Mouse (Mus musculus): ENCODE measurements around the gene Snx25. TPM values are rescaled to one million over a fixed set of nuclear protein-coding genes. Genes with fewer than 3 reads are reported as not detected.

Gene Snx25
- 7.0 and 10.6 TPM in 2 replicates for polyA plus RNA-seq (2014; fragmentation: Nextera tagmentation; extraction: Ambion mirVana)

DNA sequence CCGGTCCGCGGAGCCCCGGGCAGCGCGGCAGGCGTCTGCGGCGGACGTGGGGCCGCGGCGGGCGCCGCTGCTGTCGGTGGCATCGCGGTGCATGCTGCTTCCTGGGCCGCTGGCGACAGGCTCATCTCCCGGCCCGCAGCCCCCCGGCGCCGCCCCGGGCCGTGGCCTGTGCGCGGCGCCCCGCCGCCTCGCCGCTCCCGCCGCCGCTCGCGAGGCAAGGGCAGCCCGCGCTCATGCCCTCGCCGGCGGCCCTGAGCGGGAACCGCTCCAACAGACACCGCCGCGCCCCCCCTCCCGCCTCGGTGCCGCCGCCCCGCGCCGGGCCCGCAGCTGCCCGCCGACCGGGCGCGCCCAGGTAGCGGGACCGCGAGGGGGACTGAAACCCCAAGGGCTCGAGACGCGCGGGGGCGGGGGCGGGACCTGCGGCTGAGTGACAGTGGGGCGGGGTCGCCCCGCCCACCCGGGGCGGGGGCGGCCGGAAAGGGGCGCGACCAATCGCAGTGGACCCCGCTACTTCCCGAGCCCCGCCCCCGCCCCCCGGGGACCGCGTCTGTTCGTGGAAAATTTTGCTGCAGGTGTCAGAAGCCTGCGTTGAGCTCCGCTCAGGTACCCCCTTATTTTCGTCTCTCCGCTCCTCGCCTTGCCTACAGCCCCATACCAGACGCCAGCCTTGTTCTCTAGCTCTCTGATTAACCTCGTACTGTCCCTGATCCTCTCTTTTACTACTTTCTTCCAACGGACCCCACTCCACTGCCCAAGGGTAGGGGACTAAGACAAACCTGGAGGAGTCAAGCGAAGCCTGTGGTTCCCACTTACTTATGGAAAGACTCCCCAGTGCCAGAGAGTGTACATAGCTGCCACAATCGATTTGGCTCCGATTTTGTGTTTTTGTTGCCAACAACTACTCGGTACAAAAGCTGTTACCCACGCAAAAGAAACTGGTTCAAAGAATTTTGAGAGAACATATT is at the start of gene Snx25:
Snx25 (minus strand) TSS at position 96 of the 968 bp plus-strand sequence.
- Histone ChIP-seq H3K9me3 (ENCODE audit: control insufficient read depth, low read length) (no peaks in the 10 kb centered on the region), H3K27me3 (replicated peaks; ENCODE audit: control insufficient read depth, insufficient read depth, low read length) (no peaks in the 10 kb centered on the region), H3K27ac (ENCODE audit: low read depth, low read length) (peak within 1 kb of the TSS; percentile 28; the same call in 1 of the 2 replicates), H3K4me3 (ENCODE audit: low read depth, low read length) (peak within 1 kb of the TSS; percentile 91), H3K4me1 (replicated peaks; ENCODE audit: control insufficient read depth, insufficient read depth, low read length) (peaks cover 13% of the 10 kb centered on the region; the same call in 1 of the 2 replicates), H3K36me3 (ENCODE audit: control insufficient read depth, insufficient read depth, low read length) (no peaks in the 10 kb centered on the region), H3K4me2 (peak within 1 kb of the TSS; percentile 92), H3K9ac (ENCODE audit: low read depth, low read length) (peak within 1 kb of the TSS; percentile 84)
- WGBS = 4% methylated on average over 67 of the region's 103 CpGs
- DNase-seq (ENCODE audit: low spot score) (peak; percentile 91), ATAC-seq (replicated peaks; ENCODE audit: low FRiP score) (peak; percentile 90)

DNA sequence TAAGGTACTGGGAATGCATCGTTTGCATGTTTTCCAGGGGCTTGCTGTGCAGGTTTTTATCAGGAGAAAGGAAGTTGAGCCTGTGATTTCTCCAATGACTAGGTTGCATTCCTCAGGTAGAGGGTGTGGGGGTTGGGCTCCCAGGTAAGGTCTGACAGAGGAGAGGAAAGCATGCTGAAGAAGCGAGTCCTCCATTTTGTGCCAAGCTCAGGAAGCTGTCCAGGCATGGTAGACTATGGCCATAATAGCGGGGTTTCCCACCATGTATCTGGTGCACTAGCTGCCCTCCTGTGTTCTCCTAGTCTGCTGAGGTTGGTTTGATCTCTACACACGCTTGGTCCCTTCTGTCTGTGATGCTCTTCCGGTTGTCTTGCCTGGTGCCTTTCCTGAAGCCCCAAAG is 45.7 kb upstream of the Snx25 start:
- H3K9me3 ChIP-seq (ENCODE audit: control insufficient read depth, low read length) = no peaks in the 10 kb centered on the region
- H3K4me3 ChIP-seq (ENCODE audit: low read depth, low read length) = no peak overlapping the region
- 83% methylated on average over 5 of the region's 5 CpGs for WGBS
- no peak overlapping the region for H3K9ac ChIP-seq (ENCODE audit: low read depth, low read length)
- no peak for ATAC-seq (replicated peaks; ENCODE audit: low FRiP score)
- H3K27ac ChIP-seq (ENCODE audit: low read depth, low read length) = no peak overlapping the region
- no peak for DNase-seq (ENCODE audit: low spot score)
- H3K27me3 ChIP-seq (replicated peaks; ENCODE audit: control insufficient read depth, insufficient read depth, low read length) = no peaks in the 10 kb centered on the region
- H3K36me3 ChIP-seq (ENCODE audit: control insufficient read depth, insufficient read depth, low read length) = peaks cover 10% of the 10 kb centered on the region; the same call in 1 of the 2 replicates
- no peaks in the 10 kb centered on the region for H3K4me1 ChIP-seq (replicated peaks; ENCODE audit: control insufficient read depth, insufficient read depth, low read length)
- H3K4me2 ChIP-seq = no peak overlapping the region

DNA sequence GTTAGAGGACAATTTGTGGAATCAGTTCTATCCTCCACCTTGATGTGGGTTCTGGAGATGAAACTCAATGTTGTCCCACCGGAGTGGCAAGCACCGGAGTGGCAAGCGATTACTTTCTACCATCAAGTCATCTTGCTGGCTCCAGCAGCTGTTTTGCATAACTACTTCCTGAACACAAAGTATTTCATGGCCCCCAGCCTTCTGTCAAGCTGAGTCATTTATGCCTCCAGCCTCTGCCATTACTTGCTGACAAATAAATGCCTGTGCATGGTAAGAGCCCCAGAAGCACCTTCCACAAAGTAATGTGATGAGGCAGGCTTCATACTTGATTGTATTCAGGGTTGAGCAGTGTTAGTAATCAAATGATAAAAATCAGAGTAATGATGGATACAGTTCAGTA is 44.9 kb upstream of the Snx25 start:
- Histone ChIP-seq H3K36me3 (ENCODE audit: control insufficient read depth, insufficient read depth, low read length) (peaks cover 10% of the 10 kb centered on the region; the same call in 1 of the 2 replicates), H3K4me3 (ENCODE audit: low read depth, low read length) (no peak overlapping the region), H3K4me2 (no peak overlapping the region), H3K4me1 (replicated peaks; ENCODE audit: control insufficient read depth, insufficient read depth, low read length) (no peaks in the 10 kb centered on the region), H3K27ac (ENCODE audit: low read depth, low read length) (no peak overlapping the region), H3K9ac (ENCODE audit: low read depth, low read length) (no peak overlapping the region), H3K9me3 (ENCODE audit: control insufficient read depth, low read length) (no peaks in the 10 kb centered on the region), H3K27me3 (replicated peaks; ENCODE audit: control insufficient read depth, insufficient read depth, low read length) (no peaks in the 10 kb centered on the region)
- WGBS = 88% methylated on average over 3 of the region's 3 CpGs
- no peak for DNase-seq (ENCODE audit: low spot score)
- ATAC-seq (replicated peaks; ENCODE audit: low FRiP score) = no peak

DNA sequence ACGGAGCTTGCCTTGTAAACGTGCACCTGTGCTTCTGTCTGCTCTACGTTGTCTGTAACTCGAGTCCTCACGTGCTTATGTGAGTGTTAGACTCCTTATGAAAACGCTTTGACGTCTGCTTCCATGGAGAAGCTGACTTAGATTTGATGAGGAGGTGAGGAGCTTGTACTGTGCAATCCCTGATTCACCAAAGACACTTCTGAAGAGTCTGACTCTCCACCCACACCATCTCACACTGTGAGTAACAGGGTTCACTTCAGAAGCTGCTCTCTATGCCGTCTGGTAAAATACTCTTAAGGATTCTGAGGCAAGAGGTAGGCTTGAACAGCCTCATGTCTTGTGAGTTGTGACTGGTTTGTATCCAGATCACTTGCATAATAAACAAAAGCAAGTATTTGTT is 41.1 kb upstream of the Snx25 start:
- Histone ChIP-seq H3K9me3 (ENCODE audit: control insufficient read depth, low read length) (no peaks in the 10 kb centered on the region), H3K4me3 (ENCODE audit: low read depth, low read length) (no peak overlapping the region), H3K36me3 (ENCODE audit: control insufficient read depth, insufficient read depth, low read length) (peaks cover 10% of the 10 kb centered on the region; the same call in 1 of the 2 replicates), H3K4me1 (replicated peaks; ENCODE audit: control insufficient read depth, insufficient read depth, low read length) (no peaks in the 10 kb centered on the region), H3K27ac (ENCODE audit: low read depth, low read length) (no peak overlapping the region), H3K4me2 (no peak overlapping the region), H3K9ac (ENCODE audit: low read depth, low read length) (no peak overlapping the region), H3K27me3 (replicated peaks; ENCODE audit: control insufficient read depth, insufficient read depth, low read length) (no peaks in the 10 kb centered on the region)
- DNase-seq (ENCODE audit: low spot score) (no peak), ATAC-seq (replicated peaks; ENCODE audit: low FRiP score) (no peak)
- WGBS = 86% methylated on average over 8 of the region's 8 CpGs

DNA sequence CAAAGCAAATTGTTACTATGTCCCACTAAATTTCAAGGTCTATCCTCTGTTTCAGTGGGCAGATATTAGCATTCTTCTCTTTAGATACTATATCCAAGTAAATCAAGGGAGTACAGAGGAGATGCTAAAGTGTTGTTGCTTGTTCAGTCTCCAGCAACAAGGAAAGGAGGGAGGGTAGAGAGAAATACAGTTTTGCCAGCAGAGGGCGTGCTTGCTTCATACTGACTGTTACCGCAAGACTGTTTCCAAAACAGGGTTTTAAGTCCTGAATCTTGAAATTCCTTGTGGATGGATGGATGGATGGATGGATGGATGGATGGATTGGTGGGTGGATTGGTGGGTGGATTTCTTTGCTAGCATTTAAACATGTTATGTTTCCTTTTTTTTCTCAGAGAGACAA is 33.4 kb upstream of the Snx25 start:
- Histone ChIP-seq H3K9ac (ENCODE audit: low read depth, low read length) (no peak overlapping the region), H3K4me3 (ENCODE audit: low read depth, low read length) (no peak overlapping the region), H3K27ac (ENCODE audit: low read depth, low read length) (no peak overlapping the region), H3K4me2 (no peak overlapping the region), H3K4me1 (replicated peaks; ENCODE audit: control insufficient read depth, insufficient read depth, low read length) (no peaks in the 10 kb centered on the region), H3K36me3 (ENCODE audit: control insufficient read depth, insufficient read depth, low read length) (0 out of 2 replicates have a peak, but pooled peaks cover 2% of the 10 kb centered on the region), H3K27me3 (replicated peaks; ENCODE audit: control insufficient read depth, insufficient read depth, low read length) (no peaks in the 10 kb centered on the region), H3K9me3 (ENCODE audit: control insufficient read depth, low read length) (no peaks in the 10 kb centered on the region)
- DNase-seq (ENCODE audit: low spot score) (no peak), ATAC-seq (replicated peaks; ENCODE audit: low FRiP score) (no peak)
- WGBS = 7% methylated on average over 2 of the region's 2 CpGs

DNA sequence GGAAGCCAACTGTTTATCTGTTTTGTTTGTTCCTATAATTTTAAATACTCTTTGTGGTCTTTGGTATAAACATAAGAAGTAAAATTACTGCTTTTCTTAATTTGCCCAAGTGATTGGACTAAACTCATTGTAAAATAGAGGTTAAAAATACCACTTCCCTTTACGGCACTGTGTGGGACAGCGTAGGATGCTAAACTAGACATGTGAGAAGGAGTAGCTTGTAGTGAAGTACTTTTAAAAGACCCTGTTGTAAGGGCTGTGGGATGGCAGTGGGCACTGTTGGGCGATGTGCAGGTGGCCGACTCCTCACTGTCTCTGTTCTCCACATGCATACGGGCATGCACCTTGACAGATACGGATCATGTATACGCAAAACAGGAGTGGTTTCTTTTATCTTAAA is 28.2 kb upstream of the Snx25 start:
- Histone ChIP-seq H3K27ac (ENCODE audit: low read depth, low read length) (no peak overlapping the region), H3K9ac (ENCODE audit: low read depth, low read length) (no peak overlapping the region), H3K36me3 (ENCODE audit: control insufficient read depth, insufficient read depth, low read length) (0 out of 2 replicates have a peak, but pooled peaks cover 4% of the 10 kb centered on the region), H3K4me3 (ENCODE audit: low read depth, low read length) (no peak overlapping the region), H3K4me1 (replicated peaks; ENCODE audit: control insufficient read depth, insufficient read depth, low read length) (no peaks in the 10 kb centered on the region), H3K4me2 (no peak overlapping the region), H3K27me3 (replicated peaks; ENCODE audit: control insufficient read depth, insufficient read depth, low read length) (no peaks in the 10 kb centered on the region), H3K9me3 (ENCODE audit: control insufficient read depth, low read length) (no peaks in the 10 kb centered on the region)
- 91% methylated on average over 7 of the region's 7 CpGs for WGBS
- DNase-seq (ENCODE audit: low spot score) (no peak), ATAC-seq (replicated peaks; ENCODE audit: low FRiP score) (no peak)

DNA sequence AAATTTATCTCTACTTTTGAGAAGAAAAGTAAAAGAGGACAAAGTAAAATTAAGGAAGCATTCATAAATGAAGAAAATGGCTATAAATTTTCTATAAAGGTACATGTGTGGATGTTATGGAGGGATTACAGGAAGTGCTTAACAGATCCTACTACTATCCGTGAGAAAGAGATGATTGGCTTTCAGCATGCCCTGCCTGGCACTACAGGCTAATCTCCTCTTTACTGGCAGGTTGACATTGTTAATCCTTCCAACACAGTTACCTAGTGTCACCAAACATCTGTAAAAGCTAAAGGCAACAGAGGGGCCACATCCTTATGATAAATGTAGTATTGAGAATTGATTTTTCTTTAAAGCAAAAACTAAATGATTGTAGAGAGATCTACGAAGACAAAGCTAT is 21.7 kb upstream of the Snx25 start:
- no peak; the same call in 1 of the 2 replicates for ATAC-seq (replicated peaks; ENCODE audit: low FRiP score)

DNA sequence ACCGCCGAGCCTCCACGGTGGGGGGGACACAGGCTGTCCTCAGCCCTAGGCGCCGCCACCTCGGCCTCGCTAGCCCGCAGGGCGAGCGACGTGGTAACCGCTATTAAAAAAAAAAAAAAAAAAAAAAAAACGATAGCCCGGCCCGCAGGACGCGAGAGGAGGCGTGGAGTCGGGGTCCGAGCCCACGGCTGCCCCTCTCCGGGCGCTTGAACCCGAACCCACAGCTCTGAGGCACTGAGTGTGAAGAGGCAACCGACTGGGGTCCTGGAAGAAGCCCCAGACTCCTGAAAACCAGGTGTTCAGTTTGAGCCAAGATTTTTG is 11.9 kb upstream of the Snx25 start:
- peak overlapping the region; percentile 93 for H3K9ac ChIP-seq (ENCODE audit: low read depth, low read length)
- peaks cover 13% of the 10 kb centered on the region for H3K4me1 ChIP-seq (replicated peaks; ENCODE audit: control insufficient read depth, insufficient read depth, low read length)
- peak overlapping the region; percentile 82 for H3K4me3 ChIP-seq (ENCODE audit: low read depth, low read length)
- H3K27ac ChIP-seq (ENCODE audit: low read depth, low read length) = peak overlapping the region; percentile 49
- H3K36me3 ChIP-seq (ENCODE audit: control insufficient read depth, insufficient read depth, low read length) = no peaks in the 10 kb centered on the region
- ATAC-seq (replicated peaks; ENCODE audit: low FRiP score) (no peak; the same call in 1 of the 2 replicates), DNase-seq (ENCODE audit: low spot score) (no peak)
- WGBS = under 1% methylated on average over 22 of the region's 25 CpGs
- H3K27me3 ChIP-seq (replicated peaks; ENCODE audit: control insufficient read depth, insufficient read depth, low read length) = no peaks in the 10 kb centered on the region
- no peaks in the 10 kb centered on the region for H3K9me3 ChIP-seq (ENCODE audit: control insufficient read depth, low read length)
- peak overlapping the region; percentile 74 for H3K4me2 ChIP-seq

More for the DNA sequence above, 21.7 kb upstream of the Snx25 start:
- Histone ChIP-seq H3K9me3 (ENCODE audit: control insufficient read depth, low read length) (no peaks in the 10 kb centered on the region), H3K36me3 (ENCODE audit: control insufficient read depth, insufficient read depth, low read length) (peaks cover 16% of the 10 kb centered on the region), H3K27ac (ENCODE audit: low read depth, low read length) (no peak overlapping the region), H3K9ac (ENCODE audit: low read depth, low read length) (no peak overlapping the region), H3K27me3 (replicated peaks; ENCODE audit: control insufficient read depth, insufficient read depth, low read length) (no peaks in the 10 kb centered on the region), H3K4me1 (replicated peaks; ENCODE audit: control insufficient read depth, insufficient read depth, low read length) (peaks cover 5% of the 10 kb centered on the region), H3K4me3 (ENCODE audit: low read depth, low read length) (no peak overlapping the region), H3K4me2 (peak overlapping the region; percentile 36)
- WGBS = 44% methylated on average over 2 of the region's 2 CpGs
- DNase-seq (ENCODE audit: low spot score) = no peak
